In genomic region chr4:132545851-132546250, GRCm38 (mm10) we compare ENCODE assay signal across 8 mouse cellular contexts. TPM values are rescaled to one million over a fixed set of nuclear protein-coding genes. Genes with fewer than 3 reads are reported as not detected.
DNase-seq lines count a peak whose midpoint lies in the region; ATAC-seq and TF ChIP-seq lines count a peak whose summit lies in the region.

No protein-coding gene starts in this region.

- no peak overlapping the region for H3K4me2 ChIP-seq in kidney, embryonic 16.5 days (replicated peaks; ENCODE audit: low read depth, low read length)

- no peaks in the 10 kb centered on the region for H3K27me3 ChIP-seq in ES-Bruce4 (ENCODE audit: control insufficient read depth, insufficient read depth, low read length, poor library complexity, severe bottlenecking)
- no peaks in the 10 kb centered on the region for H3K27me3 ChIP-seq in kidney, embryonic 16.5 days (ENCODE audit: insufficient read depth, low read length)

- no peak overlapping the region for H3K27ac ChIP-seq in ES-Bruce4 (ENCODE audit: insufficient read depth, low read length)
- no peak overlapping the region for H3K27ac ChIP-seq in kidney, embryonic 16.5 days (ENCODE audit: low read length)

- no peak for TF ChIP-seq EP300 in ES-Bruce4 (IDR thresholded peaks at IDR 0.05; ENCODE audit: insufficient read depth, low read depth, low read length)

- peaks cover 79% of the 10 kb centered on the region for H3K36me3 ChIP-seq in ES-Bruce4 (ENCODE audit: control insufficient read depth, insufficient read depth, low read length, poor library complexity, severe bottlenecking)
- peaks cover 76% of the 10 kb centered on the region for H3K36me3 ChIP-seq in kidney, embryonic 16.5 days (ENCODE audit: insufficient read depth, low read length)

- no peak for TF ChIP-seq POLR2A in ES-Bruce4 (IDR thresholded peaks at IDR 0.05; ENCODE audit: insufficient read depth, low read length)

- no peak overlapping the region for H3K4me3 ChIP-seq in ES-Bruce4 (ENCODE audit: low read depth, low read length)
- H3K4me3 ChIP-seq in kidney, embryonic 16.5 days (ENCODE audit: low read length), result no peak overlapping the region

- H3K9ac ChIP-seq in ES-Bruce4 (ENCODE audit: low read depth, poor library complexity, severe bottlenecking), result no peak overlapping the region
- no peak overlapping the region for H3K9ac ChIP-seq in kidney, embryonic 16.5 days (replicated peaks; ENCODE audit: low read length)

- no peaks in the 10 kb centered on the region for H3K4me1 ChIP-seq in ES-Bruce4 (ENCODE audit: control insufficient read depth, insufficient read depth, low read length)
- H3K4me1 ChIP-seq in kidney, embryonic 16.5 days (ENCODE audit: insufficient read depth, low read length), result no peaks in the 10 kb centered on the region

- TF ChIP-seq CTCF in ES-Bruce4 (IDR thresholded peaks at IDR 0.05; ENCODE audit: low read depth, low read length), result peak; percentile 53

- ATAC-seq in cerebellum, adult (ENCODE audit: insufficient number of reproducible peaks, low FRiP score, low TSS enrichment), result 0 out of 2 replicates have a peak, but pooled peaks have one; percentile 6
- peak; percentile 59; the same call in 1 of the 2 replicates for ATAC-seq in kidney, embryonic 16.5 days (ENCODE audit: low FRiP score, low TSS enrichment)

- no peaks in the 10 kb centered on the region for H3K9me3 ChIP-seq in ES-Bruce4 (replicated peaks; ENCODE audit: control insufficient read depth, insufficient read depth, low read length, poor library complexity, severe bottlenecking)
- H3K9me3 ChIP-seq in kidney, embryonic 16.5 days (ENCODE audit: low read length), result no peaks in the 10 kb centered on the region

- 21% methylated on average over 8 of the region's 8 CpGs for WGBS in kidney, embryonic 16.5 days

- intact Hi-C loops in gastrocnemius, postnatal 14 days (cut with DNase I; ENCODE audit: low total_unique reads), result no loop called here

- DNase-seq in cerebellum, adult 11-12 months, result no peak
- DNase-seq in cerebellum, adult 18-20 months, result peak; percentile 74 to 77
- peak; percentile 27 for DNase-seq in gastrocnemius, postnatal 14 days
- DNase-seq in lung, adult 18-20 months, result peak; percentile 60 to 76
- peak; percentile 42 to 44 for DNase-seq in right cerebral cortex, postnatal 36 days (ENCODE audit: low spot score in 2 of 2)

RNA-seq across cellular contexts. Expression of gene Dnajc8, which starts 10.5 kb away (rescaled TPM):
- polyA plus RNA-seq in ES-Bruce4 (2011; ENCODE audit: insufficient read depth, insufficient read length, low read depth, missing spikeins), result 340 and 348 TPM in 2 replicates
- 10 to 100 TPM; 51.0 to 60.3 TPM for total RNA-seq in gastrocnemius, postnatal 14 days (2021)
- polyA plus RNA-seq in kidney, embryonic 16.5 days (2015; fragmentation: Nextera tagmentation; extraction: Ambion mirVana), result 159 and 164 TPM in 2 replicates

RNA-seq across cellular contexts. Expression of gene Atpif1, which starts 12.4 kb away (rescaled TPM):
- polyA plus RNA-seq in ES-Bruce4 (2011; ENCODE audit: insufficient read depth, insufficient read length, low read depth, missing spikeins), result 461 and 512 TPM in 2 replicates
- 10 to 100 TPM; 80.8 to 83.4 TPM for total RNA-seq in gastrocnemius, postnatal 14 days (2021)
- polyA plus RNA-seq in kidney, embryonic 16.5 days (2015; fragmentation: Nextera tagmentation; extraction: Ambion mirVana), result 1,057 and 1,144 TPM in 2 replicates

RNA-seq across cellular contexts. Expression of gene Ptafr, which starts 18.0 kb away (rescaled TPM):
- 0.22 and 0.30 TPM in 2 replicates for polyA plus RNA-seq in ES-Bruce4 (2011; ENCODE audit: insufficient read depth, insufficient read length, low read depth, missing spikeins)
- 1 to 10 TPM in 1 of 2 experiments, under 1 TPM in 1; 0.91 to 1.6 TPM for total RNA-seq in gastrocnemius, postnatal 14 days (2021)
- polyA plus RNA-seq in kidney, embryonic 16.5 days (2015; fragmentation: Nextera tagmentation; extraction: Ambion mirVana), result 0.29 and 0.54 TPM in 2 replicates

RNA-seq across cellular contexts. Expression of gene Sesn2, which starts 35.5 kb away (rescaled TPM):
- 41.6 TPM in 2 replicates for polyA plus RNA-seq in ES-Bruce4 (2011; ENCODE audit: insufficient read depth, insufficient read length, low read depth, missing spikeins)
- total RNA-seq in gastrocnemius, postnatal 14 days (2021), result 1 to 10 TPM; 2.2 to 2.4 TPM
- 20.4 and 21.2 TPM in 2 replicates for polyA plus RNA-seq in kidney, embryonic 16.5 days (2015; fragmentation: Nextera tagmentation; extraction: Ambion mirVana)
